Mouse (Mus musculus): Measurements from ENCODE around the gene Phf21a.

DNA sequence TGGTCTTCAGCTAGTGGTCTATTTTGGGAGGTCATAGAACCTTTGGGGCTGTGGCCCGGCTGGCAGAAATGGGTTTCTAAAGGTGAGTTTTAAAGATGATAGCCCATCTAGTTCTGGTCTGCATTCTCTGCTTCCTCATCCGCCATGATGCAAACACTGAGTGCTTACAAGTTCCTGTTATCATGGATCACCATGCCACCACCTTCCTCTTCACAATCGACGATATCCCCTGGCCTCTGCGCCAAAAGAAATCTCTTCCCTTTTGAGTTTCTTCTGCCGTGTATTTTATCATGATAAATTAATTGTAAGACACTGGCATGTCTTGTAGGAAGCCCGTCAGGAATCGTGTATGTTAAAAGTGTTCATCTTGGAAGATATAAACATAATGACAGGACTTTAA, 32.4 kb downstream of the Phf21a start:
- TF ChIP-seq CTCF (IDR thresholded peaks at IDR 0.05; ENCODE audit: extremely low read depth, insufficient read length, insufficient replicate concordance, low read depth, low read length) (no peak), POLR2A (IDR thresholded peaks at IDR 0.05; ENCODE audit: low read depth, low read length) (no peak)

All from small intestine, adult 2 months (tissue).